Mouse (Mus musculus) forebrain, embryonic 11.5 days (tissue): ENCODE results near the gene Arpc5. TPM values are rescaled to one million over a fixed set of nuclear protein-coding genes. Genes with fewer than 3 reads are reported as not detected.
"Not testable (repeated sequence)": the region's sequence is repeated elsewhere in the genome, so short reads cannot be mapped to it uniquely, and the experiment has no call there.

Experiments used
- ATAC-seq: fragments of 200-750 bp; cut with Nextera tagmentation; replicated peaks from 2 replicates; pipeline ENCODE4 v1.8.0; 2017; ENCODE audit warnings: moderate TSS enrichment; ENCODE audit not compliant: low FRiP score
- DNase-seq: peaks from one replicate; pipeline ENCODE4 v3.0.0-alpha.2; 2017; ENCODE audit warnings: low spot score
- H3K27ac ChIP-seq: fragments of 300-500 bp; sonication (generic); 2 replicates; pipeline ENCODE4 v1.5.1; 2014; ENCODE audit warnings: low read depth, low read length
- H3K27me3 ChIP-seq: fragments of 300-500 bp; sonication (generic); 2 replicates; pipeline ENCODE4 v1.6.1; 2014; ENCODE audit warnings: mild to moderate bottlenecking, low read length, mixed read lengths; ENCODE audit not compliant: control insufficient read depth, insufficient read depth
- H3K36me3 ChIP-seq: fragments of 300-500 bp; sonication (generic); 2 replicates; pipeline ENCODE4 v1.6.1; 2014; ENCODE audit warnings: mild to moderate bottlenecking, low read length, moderate library complexity, mixed read lengths; ENCODE audit not compliant: control insufficient read depth, insufficient read depth
- H3K4me1 ChIP-seq: fragments of 300-500 bp; sonication (generic); replicated peaks from 2 replicates; pipeline ENCODE4 v1.6.1; 2014; ENCODE audit warnings: low read length, mixed read lengths; ENCODE audit not compliant: control insufficient read depth, insufficient read depth
- H3K4me2 ChIP-seq: fragments of 300-500 bp; sonication (generic); 2 replicates; pipeline ENCODE4 v1.6.1; 2014; ENCODE audit warnings: low read depth, mild to moderate bottlenecking, low read length, moderate library complexity, mixed read lengths; ENCODE audit not compliant: severe bottlenecking
- H3K4me3 ChIP-seq: fragments of 300-500 bp; sonication (generic); 2 replicates; pipeline ENCODE4 v1.5.1; 2014; ENCODE audit warnings: low read depth, low read length
- H3K9ac ChIP-seq: fragments of 300-500 bp; sonication (generic); 2 replicates; pipeline ENCODE4 v1.6.1; 2014; ENCODE audit warnings: low read length
- H3K9me3 ChIP-seq: fragments of 300-500 bp; sonication (generic); 2 replicates; pipeline ENCODE4 v1.6.1; 2016; ENCODE audit warnings: low read length, mixed read lengths; ENCODE audit not compliant: control insufficient read depth
- WGBS: fragments of 180-500 bp; shearing (Covaris S2); extraction: QIAGEN DNeasy Blood & Tissue Kit; methylation state at CpG from one replicate; pipeline ENCODE4 v1.1.7; 2014; 5-methylcytosine and 5-hydroxymethylcytosine counted together
- polyA plus RNA-seq: library from polyadenylated mRNA; unstranded; fragments of >200 nt; fragmentation: Nextera tagmentation; extraction: Ambion mirVana; gene quantifications from 2 replicates; pipeline ENCODE4 v1.2.1, GENCODE M21; 2014

Gene Arpc5
- polyA plus RNA-seq, 1 experiment from 2014 or later, result 259 TPM

- Histone ChIP-seq H3K4me2 (peak overlapping the region; percentile 78; the same call in 1 of the 2 replicates), H3K27me3 (peaks cover 3% of the 10 kb centered on the region; the same call in 1 of the 2 replicates), H3K27ac (no peak overlapping the region), H3K9me3 (no peaks in the 10 kb centered on the region), H3K4me1 (peaks cover 5% of the 10 kb centered on the region; the same call in 1 of the 2 replicates), H3K4me3 (peak overlapping the region; percentile 95; the same call in 1 of the 2 replicates), H3K9ac (no peak overlapping the region), H3K36me3 (no peaks in the 10 kb centered on the region; the same call in 1 of the 2 replicates)
- 10% methylated on average over 5 of the region's 5 CpGs for WGBS
- peak; percentile 90 for DNase-seq
- ATAC-seq, result peak; percentile 18; the same call in 1 of the 2 replicates
These were observed 1.6 kb downstream of the Arpc5 start for GRCm38 (mm10) chr1:152767749-152768488.

DNA sequence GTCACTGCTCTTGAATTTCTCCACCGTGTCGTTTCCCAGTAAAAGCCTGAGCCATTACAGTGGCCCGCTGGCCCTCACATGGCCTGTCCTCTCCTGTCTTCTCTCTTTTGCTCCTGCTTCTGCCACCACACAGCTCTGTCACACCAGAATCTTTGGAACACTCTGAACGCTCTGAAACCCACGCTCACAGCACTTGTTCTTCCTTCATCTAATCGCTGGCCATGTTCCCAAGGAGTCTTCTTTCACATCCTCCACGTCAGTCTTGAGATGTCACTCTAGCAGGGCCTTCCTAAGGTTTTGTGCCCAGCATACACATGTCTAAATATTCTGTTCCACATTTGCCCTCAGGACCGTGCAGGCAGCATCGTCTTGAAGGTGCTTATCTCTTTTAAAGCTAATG is 4.7 kb downstream of the Arpc5 start:
- Histone ChIP-seq H3K9ac (no peak overlapping the region), H3K4me2 (no peak overlapping the region), H3K27ac (no peak overlapping the region), H3K9me3 (no peaks in the 10 kb centered on the region), H3K4me3 (no peak overlapping the region), H3K27me3 (no peaks in the 10 kb centered on the region), H3K4me1 (no peaks in the 10 kb centered on the region), H3K36me3 (no peaks in the 10 kb centered on the region; the same call in 1 of the 2 replicates)
- DNase-seq (no peak), ATAC-seq (no peak)
- WGBS, result 89% methylated on average over 9 of the region's 9 CpGs

DNA sequence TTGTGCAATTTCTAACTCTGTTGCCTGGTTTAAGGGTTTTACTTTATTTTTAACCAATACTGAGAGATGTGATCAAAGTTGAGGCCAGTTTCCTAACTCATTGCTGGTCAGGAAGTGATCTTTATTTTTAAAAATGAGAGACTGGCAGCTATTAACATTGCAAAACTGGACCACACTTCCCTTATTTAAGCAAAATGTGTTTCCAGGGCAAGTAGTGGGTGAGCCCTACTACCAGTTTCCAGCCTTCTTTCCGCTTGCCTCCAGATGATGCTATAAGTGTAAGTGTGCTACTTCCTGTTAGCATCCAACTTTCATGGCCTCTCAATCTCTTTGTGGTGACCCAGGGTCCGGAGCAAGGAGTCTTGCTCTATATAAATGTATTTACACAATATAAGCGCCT is 8.3 kb downstream of the Arpc5 start:
- ATAC-seq, result not testable (repeated sequence)
- 87% methylated on average over 3 of the region's 3 CpGs for WGBS

DNA sequence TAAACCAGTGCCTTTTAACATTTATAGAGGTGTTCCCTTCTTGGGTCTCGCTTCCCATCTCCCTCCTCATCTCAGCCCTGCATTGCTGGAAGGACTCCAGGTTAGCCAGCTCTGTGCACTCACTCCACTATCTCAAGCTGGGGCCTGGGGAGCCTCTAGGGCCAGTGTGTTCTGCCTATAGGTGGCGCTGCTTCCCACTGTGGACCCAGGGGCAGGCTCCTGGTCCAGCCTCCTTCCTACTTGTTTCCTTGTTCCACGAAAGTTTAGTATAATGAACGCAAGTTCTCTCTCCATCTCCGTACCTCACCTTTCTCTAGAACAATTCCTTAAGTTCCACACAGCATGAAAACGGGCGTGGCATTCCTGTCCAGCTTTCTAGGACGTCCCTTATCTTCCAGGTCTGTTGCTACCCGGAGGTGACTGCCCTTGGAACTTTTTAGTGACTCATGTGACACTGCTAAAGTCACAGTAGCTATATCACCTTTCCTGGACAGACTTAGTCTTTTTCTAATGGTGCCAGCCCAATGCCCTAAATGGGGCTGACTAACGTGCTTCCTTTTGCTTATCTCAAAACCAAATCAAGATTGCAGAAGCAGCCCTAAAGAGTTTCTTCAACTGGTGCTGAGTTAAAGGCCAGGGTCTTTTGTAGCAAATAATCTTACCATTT is 12.9 kb downstream of the Arpc5 start:
- no peak overlapping the region for H3K4me2 ChIP-seq
- no peak overlapping the region for H3K4me3 ChIP-seq
- ATAC-seq (no peak; the same call in 1 of the 2 replicates), DNase-seq (peak; percentile 81)
- H3K27ac ChIP-seq, result no peak overlapping the region
- H3K9me3 ChIP-seq, result no peaks in the 10 kb centered on the region
- H3K9ac ChIP-seq, result no peak overlapping the region
- 34% methylated on average over 10 of the region's 10 CpGs for WGBS
- H3K4me1 ChIP-seq, result no peaks in the 10 kb centered on the region
- no peaks in the 10 kb centered on the region for H3K36me3 ChIP-seq
- H3K27me3 ChIP-seq, result no peaks in the 10 kb centered on the region

More for the DNA sequence above, 8.3 kb downstream of the Arpc5 start:
- H3K9ac ChIP-seq, DNase-seq, H3K27ac ChIP-seq, H3K9me3 ChIP-seq, H3K36me3 ChIP-seq, H3K27me3 ChIP-seq, H3K4me1 ChIP-seq, H3K4me2 ChIP-seq, H3K4me3 ChIP-seq: not testable (repeated sequence)

- no peak for ATAC-seq
- Histone ChIP-seq H3K36me3 (no peaks in the 10 kb centered on the region), H3K27me3 (no peaks in the 10 kb centered on the region), H3K4me1 (no peaks in the 10 kb centered on the region), H3K9me3 (no peaks in the 10 kb centered on the region), H3K4me2 (no peak overlapping the region), H3K27ac (no peak overlapping the region), H3K4me3 (no peak overlapping the region), H3K9ac (no peak overlapping the region)
- WGBS, result 95% methylated on average over 8 of the region's 8 CpGs
- DNase-seq, result no peak
These were observed 18.3 kb downstream of the Arpc5 start for GRCm38 (mm10) chr1:152784620-152785019.

GRCm38 (mm10) chr1:152785446-152785845 is 19.1 kb downstream of the Arpc5 start:
- H3K4me2 ChIP-seq, ATAC-seq, H3K4me1 ChIP-seq, H3K36me3 ChIP-seq, H3K9me3 ChIP-seq, H3K9ac ChIP-seq, H3K4me3 ChIP-seq, DNase-seq, H3K27me3 ChIP-seq, H3K27ac ChIP-seq: not testable (repeated sequence)
- WGBS, result 91% methylated on average over 3 of the region's 3 CpGs

- Histone ChIP-seq H3K9me3 (no peaks in the 10 kb centered on the region; the same call in 1 of the 2 replicates), H3K36me3 (no peaks in the 10 kb centered on the region), H3K9ac (no peak overlapping the region), H3K27ac (no peak overlapping the region), H3K4me1 (no peaks in the 10 kb centered on the region), H3K27me3 (no peaks in the 10 kb centered on the region), H3K4me3 (no peak overlapping the region), H3K4me2 (no peak overlapping the region)
- WGBS, result 92% methylated on average over 4 of the region's 4 CpGs
- ATAC-seq (no peak), DNase-seq (no peak)
These were observed 20.6 kb downstream of the Arpc5 start for GRCm38 (mm10) chr1:152786953-152787352.

DNA sequence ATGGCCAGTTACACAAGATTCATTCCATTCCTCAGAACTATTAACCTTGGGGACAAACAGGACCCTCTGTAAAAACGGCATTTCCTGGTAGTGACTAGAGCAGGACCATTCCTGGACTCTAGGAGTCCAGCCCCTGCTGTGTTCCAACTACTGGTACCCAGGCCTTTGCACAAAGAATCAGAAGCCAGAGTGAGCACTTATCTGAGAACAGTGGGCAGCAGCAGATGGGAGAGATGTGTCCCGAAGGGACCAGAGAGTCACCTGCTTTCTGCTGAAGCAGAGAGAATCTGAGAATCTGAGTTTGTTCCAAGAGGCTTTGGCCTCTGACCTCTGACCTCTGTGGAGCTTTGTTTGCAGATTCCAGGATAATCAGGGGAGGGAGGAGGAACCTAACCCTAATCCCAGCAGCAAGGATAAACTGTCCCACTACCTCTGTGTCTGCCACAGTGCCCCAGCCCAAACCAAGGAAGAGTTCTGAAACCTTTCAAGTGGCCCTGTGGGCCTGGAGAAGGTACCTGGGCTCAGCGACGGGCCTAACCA is 21.8 kb downstream of the Arpc5 start:
- 20% methylated on average over 4 of the region's 4 CpGs for WGBS
- Histone ChIP-seq H3K4me1 (peaks cover 8% of the 10 kb centered on the region), H3K9me3 (no peaks in the 10 kb centered on the region; the same call in 1 of the 2 replicates), H3K4me3 (no peak overlapping the region), H3K27ac (no peak overlapping the region), H3K36me3 (no peaks in the 10 kb centered on the region), H3K4me2 (no peak overlapping the region), H3K27me3 (no peaks in the 10 kb centered on the region), H3K9ac (no peak overlapping the region)
- no peak for ATAC-seq
- DNase-seq, result no peak
